In the genomic region with DNA sequence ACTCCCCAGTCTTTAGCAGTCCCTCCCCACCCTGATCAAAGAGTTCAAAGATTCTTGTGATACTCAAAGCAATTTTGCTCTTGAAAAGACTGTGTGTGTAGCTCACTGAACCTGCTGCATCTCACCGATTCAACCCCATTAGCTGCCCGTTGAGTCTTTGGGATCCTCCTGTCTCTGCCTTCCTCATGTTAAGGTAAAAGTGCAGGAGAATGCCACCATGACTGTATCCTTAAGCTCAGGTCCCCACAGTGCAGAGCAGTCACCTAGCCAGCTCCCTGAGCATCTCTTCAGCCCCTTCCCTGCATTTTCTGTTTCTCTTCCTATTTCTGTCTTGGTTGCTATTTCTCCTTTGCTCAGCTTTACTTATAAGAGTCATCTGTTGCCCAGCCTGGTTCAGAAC, we compare ENCODE assay signal across 35 mouse cellular contexts.
"Had no signal": no experiment of that assay in that cellular context is flagged by ENCODE, and none has a peak within 500 bp of the region (broad histone marks: within the 10 kb centered on the region; RNA-seq: fewer than 3 reads in every experiment).

No protein-coding gene starts in this region.

- H3K36me3 ChIP-seq: heart, embryonic 10.5 days; heart, embryonic 12.5 days; heart, embryonic 13.5 days; heart, embryonic 15.5 days; hindbrain, embryonic 10.5 days; hindbrain, embryonic 12.5 days; hindbrain, embryonic 13.5 days; hindbrain, embryonic 15.5 days; intestine, embryonic 15.5 days; kidney, embryonic 15.5 days had no signal

- H3K9me3 ChIP-seq: heart, embryonic 10.5 days; heart, embryonic 12.5 days; heart, embryonic 13.5 days; heart, embryonic 15.5 days; hindbrain, embryonic 10.5 days; hindbrain, embryonic 12.5 days; hindbrain, embryonic 13.5 days; hindbrain, embryonic 15.5 days; intestine, embryonic 15.5 days; kidney, embryonic 15.5 days had no signal

- H3K27me3 ChIP-seq: heart, embryonic 12.5 days; heart, embryonic 13.5 days; heart, embryonic 15.5 days; hindbrain, embryonic 12.5 days; hindbrain, embryonic 13.5 days; hindbrain, embryonic 15.5 days; intestine, embryonic 15.5 days; kidney, embryonic 15.5 days had no signal

- H3K4me2 ChIP-seq: heart, embryonic 11.5 days; heart, embryonic 12.5 days; heart, embryonic 13.5 days; heart, embryonic 15.5 days; hindbrain, embryonic 12.5 days; hindbrain, embryonic 13.5 days; hindbrain, embryonic 14.5 days; hindbrain, embryonic 15.5 days; intestine, embryonic 15.5 days; kidney, embryonic 15.5 days had no signal

- H3K4me3 ChIP-seq: heart, embryonic 10.5 days; heart, embryonic 12.5 days; heart, embryonic 13.5 days; heart, embryonic 15.5 days; hindbrain, embryonic 10.5 days; hindbrain, embryonic 12.5 days; hindbrain, embryonic 13.5 days; hindbrain, embryonic 15.5 days; intestine, embryonic 15.5 days; kidney, embryonic 15.5 days; layer of hippocampus, adult 2 months had no signal

- H3K27ac ChIP-seq: heart, embryonic 10.5 days; heart, embryonic 13.5 days; heart, embryonic 15.5 days; hindbrain, embryonic 10.5 days; hindbrain, embryonic 12.5 days; hindbrain, embryonic 13.5 days; hindbrain, embryonic 14.5 days; hindbrain, embryonic 15.5 days; hindbrain, postnatal 0 days; intestine, embryonic 15.5 days; kidney, embryonic 15.5 days; kidney, postnatal 0 days; layer of hippocampus, adult 2 months had no signal

- ATAC-seq: hindbrain, embryonic 16.5 days; hindbrain, postnatal 0 days; inflammation-experienced regulatory T-cells, adult 6 months; intestine, embryonic 15.5 days; intestine, embryonic 16.5 days; intestine, postnatal 0 days had no signal

- DNase-seq: heart, postnatal 10 days; heart, postnatal 14 days; heart, postnatal 36 days; heart, postnatal 4 days; kidney, adult 11 months; kidney, adult 18-20 months; kidney, adult 2 months; kidney, adult 8-10 months; kidney, adult 9 months; kidney, postnatal 10 days; kidney, postnatal 14 days; kidney, postnatal 25 days; kidney, postnatal 36 days; kidney, postnatal 4 days; layer of hippocampus, adult 9-11 months; layer of hippocampus, postnatal 36 days had no signal

- H3K9ac ChIP-seq: heart, embryonic 12.5 days; heart, embryonic 13.5 days; heart, embryonic 15.5 days; hindbrain, embryonic 12.5 days; hindbrain, embryonic 13.5 days; hindbrain, embryonic 14.5 days; hindbrain, embryonic 15.5 days; intestine, embryonic 15.5 days; kidney, embryonic 15.5 days had no signal

- H3K4me1 ChIP-seq: hindbrain, embryonic 10.5 days; hindbrain, embryonic 12.5 days; intestine, embryonic 15.5 days; kidney, embryonic 15.5 days had no signal
